Mouse (Mus musculus) heart, postnatal 10 days (tissue): Measurements from ENCODE around the gene AC134908.4. TPM values are rescaled to one million over a fixed set of nuclear protein-coding genes. Genes with fewer than 3 reads are reported as not detected.

Experiments
- DNase-seq, 2 experiments: peaks; one replicate each; pipeline ENCODE4 v3.0.0; 2021
- intact Hi-C: fragments of 180-260 bp; cut with DNase I; formaldehyde crosslinking; loops from one replicate; pipeline ENCODE4 v1.15.1; 2025
- total RNA-seq, 2 experiments: library from RNA; stranded (reverse); gene quantifications; 2 replicates each; pipeline ENCODE4 v1.2.3; 2021

The AC134908.4 gene
- total RNA-seq: not detected

DNA sequence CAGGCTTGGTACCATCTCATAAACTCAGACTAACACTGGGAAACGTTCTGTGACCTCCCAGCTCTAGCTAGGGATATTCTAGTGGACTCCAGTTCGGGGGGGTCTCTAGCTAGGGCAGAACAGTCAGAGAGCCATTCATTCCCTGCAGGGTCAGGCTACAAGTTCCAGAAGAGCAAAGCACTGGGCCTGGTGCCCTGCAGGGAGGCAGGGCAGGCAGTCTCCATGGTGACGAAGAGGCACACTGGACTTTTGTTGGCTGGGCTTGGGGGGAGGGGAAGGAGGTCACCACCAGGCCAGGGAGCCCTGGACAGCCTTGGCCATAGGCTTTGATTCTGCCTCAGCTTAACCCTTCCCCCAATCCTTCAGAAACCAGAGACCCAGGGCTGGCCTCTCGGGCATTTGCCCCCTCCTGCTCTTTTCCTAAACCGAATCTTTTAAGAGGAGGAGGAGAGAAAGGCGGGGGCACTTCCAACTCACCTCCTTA, at the start of gene AC134908.4:
AC134908.4 (minus strand) TSS at position 51 of the 484 bp plus-strand sequence.
- DNase-seq: peak in 1 of 2 experiments; percentile 34
- intact Hi-C loops: no loop called here

- DNase-seq: peak; percentile 96 to 98
- intact Hi-C loops: no loop called here
These were observed 49.0 kb upstream of the AC134908.4 start, which contains the start of gene Rhot2 for GRCm38 (mm10) chr17:25844396-25844901. Gene Rhot2, minus strand, starts transcription at chr17:25844851.

DNA sequence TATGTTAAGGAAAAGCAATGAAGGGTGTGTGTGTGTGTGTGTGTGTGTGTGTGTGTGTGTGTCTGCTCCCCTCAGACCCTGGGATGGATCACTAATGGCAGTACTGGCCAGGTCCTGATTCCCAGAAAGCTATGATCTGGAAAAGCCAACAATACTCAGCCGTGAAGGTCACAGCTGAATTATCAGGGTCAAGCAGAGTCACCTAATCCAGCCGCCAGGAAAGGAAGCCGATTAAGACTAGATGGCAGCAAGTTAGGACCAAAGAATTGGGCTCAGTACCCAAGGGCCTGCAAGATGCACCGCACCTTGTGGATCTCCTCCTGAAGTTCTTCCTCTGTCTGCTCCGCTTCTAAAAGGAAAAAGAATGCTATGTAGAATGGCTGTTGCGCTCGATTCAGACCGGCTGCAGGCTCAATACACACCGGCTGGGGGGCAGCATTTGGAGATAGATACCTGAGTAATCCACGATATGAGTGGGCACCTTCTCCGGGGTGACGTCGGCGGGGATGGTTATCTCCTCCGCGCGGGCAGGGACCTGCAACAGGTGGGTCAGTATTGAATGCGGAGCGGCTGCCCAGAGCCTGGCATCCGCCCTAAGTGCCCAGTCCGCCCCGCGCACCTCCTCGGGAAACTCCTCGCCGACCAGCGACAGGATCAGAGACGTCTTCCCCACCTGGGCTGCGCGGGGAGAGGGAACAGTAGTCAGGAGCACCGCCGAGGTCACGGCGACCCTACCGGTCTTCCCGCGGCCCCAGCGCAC, 48.4 kb upstream of the AC134908.4 start:
- intact Hi-C loops: no loop called here
- no peak for DNase-seq

GRCm38 (mm10) chr17:25843122-25843521, 47.7 kb upstream of the AC134908.4 start:
- DNase-seq: no peak
- intact Hi-C loops: no loop called here

GRCm38 (mm10) chr17:25842509-25842908, 47.0 kb upstream of the AC134908.4 start:
- intact Hi-C loops: no loop called here
- DNase-seq: no peak

GRCm38 (mm10) chr17:25841117-25841880, 45.8 kb upstream of the AC134908.4 start, which contains the start of gene Gm20683:
Gene Gm20683, minus strand, starts transcription at chr17:25841763.
- intact Hi-C loops: no loop called here

GRCm38 (mm10) chr17:25840519-25840918, 45.1 kb upstream of the AC134908.4 start:
- intact Hi-C loops: no loop called here
- no peak for DNase-seq

More at GRCm38 (mm10) chr17:25841117-25841880, 45.8 kb upstream of the AC134908.4 start, which contains the start of gene Gm20683:
- DNase-seq: no peak

GRCm38 (mm10) chr17:25839455-25840235, 44.2 kb upstream of the AC134908.4 start:
- intact Hi-C loops: no loop called here

GRCm38 (mm10) chr17:25838904-25839303, 43.4 kb upstream of the AC134908.4 start:
- intact Hi-C loops: no loop called here
- DNase-seq: no peak

More at GRCm38 (mm10) chr17:25839455-25840235, 44.2 kb upstream of the AC134908.4 start:
- DNase-seq: no peak

- intact Hi-C loops: no loop called here
- no peak for DNase-seq
These were observed 42.1 kb upstream of the AC134908.4 start for GRCm38 (mm10) chr17:25837533-25837932.

DNA sequence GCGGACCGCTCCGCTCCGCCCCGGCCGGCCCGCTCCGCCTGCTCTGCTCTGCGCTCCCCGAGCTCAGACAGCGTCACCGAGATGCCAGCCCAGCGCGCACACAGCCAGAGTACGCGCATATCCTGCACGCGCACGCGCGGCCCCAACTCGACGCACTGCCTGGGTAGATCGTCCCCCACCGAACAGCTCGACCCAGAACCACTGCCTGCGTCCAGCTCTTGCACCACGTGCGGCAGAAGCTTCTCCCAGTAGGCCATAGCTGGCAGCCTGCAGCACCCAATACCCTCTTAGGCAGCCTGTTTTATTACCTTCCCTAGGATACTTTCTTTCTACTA, 41.6 kb upstream of the AC134908.4 start, which contains the start of gene Rhbdl1:
Rhbdl1 (minus strand) TSS at position 220 of the 335 bp plus-strand sequence.
- intact Hi-C loops: no loop called here
- peak; percentile 80 to 84 for DNase-seq

- intact Hi-C loops: no loop called here
- no peak for DNase-seq
These were observed 41.1 kb upstream of the AC134908.4 start for GRCm38 (mm10) chr17:25836397-25837075.

DNA sequence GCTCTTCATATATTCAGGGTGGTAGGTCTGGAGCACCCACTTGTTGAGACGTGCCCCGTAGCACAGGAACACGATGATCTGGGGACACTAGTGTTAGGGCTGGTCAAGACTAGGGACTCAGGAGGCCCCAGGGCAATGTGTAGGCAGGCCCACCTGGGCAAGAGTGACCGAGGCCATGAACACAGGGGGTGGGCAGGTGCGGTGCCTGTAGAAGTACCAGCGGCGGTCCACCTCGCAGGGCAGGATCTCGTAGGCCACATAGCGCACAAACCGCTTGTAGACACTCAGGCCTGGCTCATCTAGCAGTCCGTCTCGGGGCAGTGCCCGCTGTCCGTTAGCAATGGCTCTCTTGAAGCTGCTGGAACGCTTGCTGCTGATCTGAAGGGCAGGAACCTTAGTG, 40.4 kb upstream of the AC134908.4 start:
- intact Hi-C loops: no loop called here
- no peak for DNase-seq

- no peak for DNase-seq
- intact Hi-C loops: no loop called here
These were observed 39.8 kb upstream of the AC134908.4 start for GRCm38 (mm10) chr17:25835301-25835700.

- intact Hi-C loops: no loop called here
- no peak for DNase-seq
These were observed 39.2 kb upstream of the AC134908.4 start for GRCm38 (mm10) chr17:25834595-25835222.

DNA sequence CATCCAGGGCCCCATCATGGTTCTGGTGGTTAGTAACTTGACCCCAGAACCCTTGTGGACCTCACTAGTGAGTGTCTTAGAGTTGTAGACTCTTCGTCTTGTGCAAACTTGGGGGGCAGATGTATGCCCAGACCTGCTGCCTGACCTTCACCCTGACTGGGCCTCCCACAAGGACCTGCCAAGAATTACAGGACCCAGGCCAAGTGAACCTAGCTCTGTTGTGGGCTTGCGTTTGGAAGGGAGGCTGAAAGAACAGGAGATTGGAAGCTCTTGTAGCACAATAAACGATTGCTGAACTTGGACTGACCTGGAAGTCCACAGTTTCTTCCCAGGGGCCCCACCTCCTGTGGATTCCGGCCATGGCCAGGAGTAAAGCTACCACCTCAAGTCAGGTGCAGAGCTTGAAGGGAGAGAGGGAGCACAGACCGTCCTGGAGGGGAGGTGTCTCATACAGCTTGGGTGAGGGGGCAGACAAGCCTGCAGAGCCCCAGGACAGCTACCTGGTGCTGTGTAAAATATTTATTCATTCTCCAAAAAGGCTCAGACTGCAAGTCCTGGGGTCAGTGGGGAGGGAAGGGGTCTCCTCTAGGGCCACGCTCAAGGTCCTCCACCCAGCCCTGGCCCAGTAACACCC, 38.6 kb upstream of the AC134908.4 start:
- intact Hi-C loops: no loop called here
- peak; percentile 56 to 64 for DNase-seq

GRCm38 (mm10) chr17:25833291-25833663, 37.8 kb upstream of the AC134908.4 start, which contains the start of gene Stub1:
Gene Stub1, minus strand, starts transcription at chr17:25833404.
- DNase-seq: peak; percentile 95 to 96
- intact Hi-C loops: no loop called here

- peak; percentile 100 for DNase-seq
- intact Hi-C loops: no loop called here
These were observed 37.2 kb upstream of the AC134908.4 start for GRCm38 (mm10) chr17:25832436-25833290.
